Mouse (Mus musculus) liver, postnatal 0 days (tissue): ENCODE data around the gene Stx19. TPM values are rescaled to one million over a fixed set of nuclear protein-coding genes. Genes with fewer than 3 reads are reported as not detected.
A peak's percentile ranks its signal among the peaks of the same experiment; 100 is the strongest.

ENCODE experiments used
- ATAC-seq: fragments of 200-750 bp; cut with Nextera tagmentation; 2 replicates; pipeline ENCODE4 v1.8.0; 2017; ENCODE audit warnings: mild to moderate bottlenecking, moderate library complexity
- DNase-seq: peaks from one replicate; pipeline ENCODE4 v3.0.0-alpha.2; 2016
- H3K27ac ChIP-seq: fragments of 300-500 bp; sonication (generic); 2 replicates; pipeline ENCODE4 v1.5.1; 2014; ENCODE audit warnings: antibody characterized with exemption, moderate library complexity, mild to moderate bottlenecking, low read depth
- H3K27me3 ChIP-seq: fragments of 300-500 bp; sonication (generic); 2 replicates; pipeline ENCODE4 v1.6.1; 2014; ENCODE audit warnings: low read length, control low read depth, mixed read lengths; ENCODE audit not compliant: insufficient read depth
- H3K36me3 ChIP-seq: fragments of 300-500 bp; sonication (generic); replicated peaks from 2 replicates; pipeline ENCODE4 v1.6.1; 2014; ENCODE audit warnings: mild to moderate bottlenecking, control low read depth, low read length, moderate library complexity, mixed read lengths; ENCODE audit not compliant: insufficient read depth
- H3K4me1 ChIP-seq: fragments of 300-500 bp; sonication (generic); 2 replicates; pipeline ENCODE4 v1.6.1; 2014; ENCODE audit warnings: antibody characterized with exemption, mild to moderate bottlenecking, control low read depth; ENCODE audit not compliant: insufficient read depth
- H3K4me2 ChIP-seq: fragments of 300-500 bp; sonication (generic); 2 replicates; pipeline ENCODE4 v1.6.1; 2014; ENCODE audit warnings: low read depth, mild to moderate bottlenecking, low read length, moderate library complexity, mixed read lengths
- H3K4me3 ChIP-seq: fragments of 300-500 bp; sonication (generic); 2 replicates; pipeline ENCODE4 v1.5.1; 2014; ENCODE audit warnings: low read depth, low read length
- H3K9ac ChIP-seq: fragments of 300-500 bp; sonication (generic); replicated peaks from 2 replicates; pipeline ENCODE4 v1.6.1; 2014; ENCODE audit warnings: mild to moderate bottlenecking, moderate library complexity
- H3K9me3 ChIP-seq: fragments of 300-500 bp; sonication (generic); 2 replicates; pipeline ENCODE4 v1.6.1; 2016; ENCODE audit warnings: mild to moderate bottlenecking, control low read depth, low read length, mixed read lengths
- CTCF ChIP-seq: sonication (generic); IDR thresholded peaks from 2 replicates; pipeline ENCODE4 v1.5.1; 2016; ENCODE audit warnings: antibody characterized with exemption, low read depth
- EP300 ChIP-seq: IDR thresholded peaks from 2 replicates; pipeline ENCODE4 v1.6.1; 2016; ENCODE audit warnings: antibody characterized with exemption, low read depth, mild to moderate bottlenecking
- WGBS: fragments of 180-500 bp; shearing (Covaris S2); extraction: QIAGEN DNeasy Blood & Tissue Kit; methylation state at CpG from one replicate; pipeline ENCODE4 v1.1.7; 2014; ENCODE audit not compliant: insufficient replicate concordance; 5-methylcytosine and 5-hydroxymethylcytosine counted together
- polyA plus RNA-seq: library from polyadenylated mRNA; unstranded; fragments of >200 nt; fragmentation: Nextera tagmentation; extraction: Ambion mirVana; gene quantifications from 2 replicates; pipeline ENCODE4 v1.2.1, GENCODE M21; 2015

The Stx19 gene
- polyA plus RNA-seq, 1 experiment from 2014 or later: not detected

DNA sequence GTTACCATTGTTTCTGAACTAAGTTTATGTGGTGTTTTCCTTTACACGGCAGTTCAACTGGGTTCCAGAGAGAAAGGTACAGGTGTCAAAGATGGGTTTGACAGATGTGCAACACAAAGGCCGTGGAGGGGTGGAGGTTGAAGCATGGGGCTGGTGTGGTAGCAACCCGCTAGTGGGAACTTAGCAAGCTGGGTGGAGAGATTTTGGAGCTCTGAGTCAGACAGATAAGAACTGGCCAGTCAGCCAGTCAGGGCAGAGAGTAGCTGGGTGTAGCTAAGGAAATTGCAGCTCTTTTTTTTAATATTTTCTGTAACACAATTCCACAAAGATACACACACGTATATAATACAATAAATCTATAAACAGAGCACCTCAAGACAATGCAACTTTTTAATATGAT is 3.6 kb upstream of the Stx19 start:
- Histone ChIP-seq H3K9ac (no peak overlapping the region), H3K4me1 (no peaks in the 10 kb centered on the region), H3K9me3 (no peaks in the 10 kb centered on the region), H3K27ac (no peak overlapping the region), H3K4me2 (no peak overlapping the region), H3K4me3 (no peak overlapping the region), H3K36me3 (no peaks in the 10 kb centered on the region; the same call in 1 of the 2 replicates), H3K27me3 (no peaks in the 10 kb centered on the region)
- no peak for ATAC-seq
- TF ChIP-seq CTCF: no peak
- TF ChIP-seq EP300: no peak
- no peak for DNase-seq
- 67% methylated on average over 4 of the region's 4 CpGs for WGBS

DNA sequence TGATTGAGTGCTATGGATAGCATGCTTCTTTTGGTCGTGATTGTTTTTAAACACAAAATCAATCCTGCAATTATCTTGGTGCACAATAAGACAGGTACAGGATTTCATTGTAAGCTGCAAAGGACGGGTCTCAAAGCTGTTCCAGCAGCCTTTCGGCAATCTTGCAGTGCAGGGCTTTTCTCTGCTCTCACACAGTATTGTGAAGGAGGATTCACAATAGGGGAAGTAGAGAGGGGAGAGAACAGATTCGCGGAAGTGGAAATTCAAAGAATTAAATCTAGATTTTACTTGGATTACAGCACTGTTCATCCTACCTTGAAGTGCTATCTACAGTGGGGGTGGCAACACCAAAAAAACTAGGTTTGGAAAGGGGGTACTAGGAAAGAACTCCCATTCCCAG is 686 bp upstream of the Stx19 start:
- no peak overlapping the region for H3K4me3 ChIP-seq
- TF ChIP-seq CTCF: no peak
- TF ChIP-seq EP300: no peak
- no peak overlapping the region for H3K9ac ChIP-seq
- ATAC-seq: no peak
- no peaks in the 10 kb centered on the region for H3K27me3 ChIP-seq
- H3K4me2 ChIP-seq: no peak overlapping the region
- DNase-seq: no peak
- no peaks in the 10 kb centered on the region for H3K4me1 ChIP-seq
- WGBS: 70% methylated on average over 5 of the region's 5 CpGs
- H3K9me3 ChIP-seq: no peaks in the 10 kb centered on the region
- H3K27ac ChIP-seq: no peak overlapping the region
- no peaks in the 10 kb centered on the region; the same call in 1 of the 2 replicates for H3K36me3 ChIP-seq

DNA sequence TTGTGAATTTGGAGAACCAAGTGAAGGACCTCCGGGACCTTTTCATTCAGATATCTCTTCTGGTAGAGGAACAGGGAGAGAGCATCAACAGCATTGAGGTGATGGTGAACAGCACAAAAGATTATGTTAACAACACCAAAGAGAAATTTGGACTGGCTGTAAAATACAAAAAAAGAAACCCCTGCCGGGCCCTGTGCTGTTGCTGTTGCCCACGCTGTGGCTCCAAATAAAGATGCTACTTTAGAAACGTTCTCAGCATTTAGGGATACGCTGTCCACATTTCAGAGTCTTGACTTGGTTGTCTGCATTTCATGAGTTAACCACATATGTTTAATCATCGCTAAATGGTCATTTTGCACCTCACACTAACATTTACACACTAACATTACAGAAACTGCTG is 8.0 kb downstream of the Stx19 start:
- no peak overlapping the region for H3K4me3 ChIP-seq
- H3K9me3 ChIP-seq: no peaks in the 10 kb centered on the region
- TF ChIP-seq CTCF (no peak), EP300 (no peak)
- no peak overlapping the region for H3K9ac ChIP-seq
- H3K27ac ChIP-seq: no peak overlapping the region
- WGBS: 92% methylated on average over 6 of the region's 6 CpGs
- H3K4me1 ChIP-seq: no peaks in the 10 kb centered on the region
- no peak for DNase-seq
- no peaks in the 10 kb centered on the region for H3K27me3 ChIP-seq
- no peak overlapping the region for H3K4me2 ChIP-seq
- no peaks in the 10 kb centered on the region for H3K36me3 ChIP-seq
- no peak for ATAC-seq

DNA sequence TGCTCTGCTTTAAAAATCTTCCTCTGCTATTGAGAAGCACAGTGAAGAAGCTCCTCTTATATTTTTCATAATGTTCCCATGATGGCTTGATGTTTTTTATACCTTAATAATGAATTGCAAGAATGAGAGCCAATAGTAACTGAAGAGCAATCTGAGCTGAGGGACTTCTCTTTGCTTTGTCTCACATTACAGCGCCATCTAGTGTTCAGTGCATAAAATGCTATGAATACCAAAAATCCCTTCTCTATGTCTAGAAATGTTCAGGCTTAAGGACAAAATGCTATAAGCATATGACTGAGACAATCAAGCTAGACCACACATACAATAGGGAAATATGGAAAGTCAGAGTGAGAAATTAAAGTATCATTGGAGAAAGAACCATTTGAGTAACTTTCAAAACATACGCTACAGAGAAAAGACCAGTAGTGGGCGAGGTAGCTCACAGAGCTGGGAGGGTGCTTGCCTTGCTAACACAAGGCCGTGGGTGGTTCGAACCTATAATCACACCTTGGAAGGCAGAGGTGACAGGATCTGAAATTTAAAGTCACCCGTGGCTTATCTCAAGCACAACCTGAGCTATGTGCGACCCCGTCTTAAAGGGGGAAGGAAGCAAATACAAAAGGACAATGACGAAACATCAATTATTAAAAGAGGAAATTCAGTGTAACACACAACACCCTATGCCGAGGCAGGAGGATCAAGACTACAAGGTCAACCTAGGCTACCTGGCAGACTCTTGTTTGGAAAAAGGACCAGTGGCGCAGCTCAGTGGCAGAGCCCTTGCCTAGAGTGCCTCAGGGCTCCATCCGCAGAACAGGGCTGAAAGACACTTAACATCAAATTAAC is 11.9 kb downstream of the Stx19 start:
- Histone ChIP-seq H3K4me1 (no peaks in the 10 kb centered on the region), H3K9me3 (no peaks in the 10 kb centered on the region), H3K4me2 (no peak overlapping the region), H3K27me3 (no peaks in the 10 kb centered on the region), H3K27ac (no peak overlapping the region), H3K4me3 (no peak overlapping the region), H3K9ac (no peak overlapping the region), H3K36me3 (no peaks in the 10 kb centered on the region)
- DNase-seq (no peak), ATAC-seq (no peak)
- 61% methylated on average over 12 of the region's 12 CpGs for WGBS
- TF ChIP-seq CTCF (peak; percentile 85), EP300 (no peak)

DNA sequence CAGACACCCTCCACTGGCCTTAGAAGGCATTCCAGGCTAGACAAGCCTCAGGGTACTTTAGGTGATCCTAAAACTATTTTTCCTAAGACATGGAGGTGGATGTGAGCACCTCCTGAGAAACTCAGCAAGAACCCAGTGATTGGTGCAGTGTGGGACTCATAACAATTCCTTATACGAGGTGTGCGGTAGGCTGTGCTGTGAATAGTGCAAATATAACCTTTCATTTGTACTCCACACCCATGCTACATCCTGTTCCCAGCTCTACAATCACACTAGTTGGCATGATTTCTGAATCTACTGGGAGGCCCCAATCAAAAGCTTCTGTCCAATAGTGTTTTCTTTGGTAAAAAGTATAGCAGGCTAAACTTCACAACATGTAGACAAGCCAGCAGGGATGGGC is 17.6 kb downstream of the Stx19 start:
- ATAC-seq: no peak
- WGBS: 70% methylated on average over 2 of the region's 2 CpGs

DNA sequence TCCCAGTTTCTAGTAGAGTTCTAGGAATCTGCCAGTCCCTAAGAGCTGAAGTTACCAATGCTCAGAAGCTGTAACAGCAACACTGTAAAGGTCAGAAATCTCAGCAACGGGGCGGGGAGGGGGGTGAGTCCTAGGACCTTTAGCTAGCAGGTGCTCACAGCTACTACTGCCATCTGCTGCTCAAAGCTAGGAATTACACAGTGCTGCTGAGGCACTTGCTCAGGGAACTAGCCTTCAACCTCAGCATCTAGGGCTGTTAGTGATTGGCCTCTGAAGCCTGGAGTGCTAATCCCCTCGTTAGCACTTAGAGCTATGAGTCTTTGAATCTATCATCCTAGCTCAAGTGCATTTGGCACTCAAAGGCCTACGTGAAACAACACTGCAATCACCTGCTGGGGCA is 18.0 kb downstream of the Stx19 start:
- H3K9ac ChIP-seq: no peak overlapping the region
- 0 out of 2 replicates have a peak, but pooled peaks cover 2% of the 10 kb centered on the region for H3K4me1 ChIP-seq
- H3K27ac ChIP-seq: no peak overlapping the region
- H3K36me3 ChIP-seq: no peaks in the 10 kb centered on the region
- no peaks in the 10 kb centered on the region for H3K9me3 ChIP-seq
- H3K4me2 ChIP-seq: no peak overlapping the region
- H3K4me3 ChIP-seq: no peak overlapping the region
- peak; percentile 65 for ATAC-seq
- peak; percentile 60 for DNase-seq
- no peaks in the 10 kb centered on the region for H3K27me3 ChIP-seq
- WGBS: 13% methylated on average over 4 of the region's 4 CpGs
- TF ChIP-seq EP300 (no peak), CTCF (peak; percentile 86)

More for the DNA sequence above, 17.6 kb downstream of the Stx19 start:
- Histone ChIP-seq H3K36me3 (no peaks in the 10 kb centered on the region), H3K27me3 (no peaks in the 10 kb centered on the region), H3K4me1 (0 out of 2 replicates have a peak, but pooled peaks cover 2% of the 10 kb centered on the region), H3K9ac (no peak overlapping the region), H3K27ac (no peak overlapping the region), H3K4me2 (no peak overlapping the region), H3K9me3 (no peaks in the 10 kb centered on the region), H3K4me3 (no peak overlapping the region)
- no peak for DNase-seq
- TF ChIP-seq CTCF (no peak), EP300 (no peak)
